31 mouse cellular contexts compared by ENCODE assay signal in genomic region chr3:27839795-27840194, GRCm38 (mm10). TPM values are rescaled to one million over a fixed set of nuclear protein-coding genes. Genes with fewer than 3 reads are reported as not detected.
DNase-seq lines count a peak whose midpoint lies in the region; ATAC-seq and TF ChIP-seq lines count a peak whose summit lies in the region.
"Had no signal": no experiment of that assay in that cellular context is flagged by ENCODE, and none has a peak within 500 bp of the region (broad histone marks: within the 10 kb centered on the region; RNA-seq: fewer than 3 reads in every experiment).

No protein-coding gene starts in this region.

- peak overlapping the region; percentile 55 for H3K4me2 ChIP-seq in heart, embryonic 12.5 days
- peak overlapping the region; percentile 30 for H3K4me2 ChIP-seq in intestine, embryonic 14.5 days (ENCODE audit: low read length)
- no peak overlapping the region for H3K4me2 ChIP-seq in intestine, embryonic 16.5 days (ENCODE audit: low read depth, low read length)
- peak overlapping the region; percentile 14 for H3K4me2 ChIP-seq in lung, postnatal 0 days (replicated peaks; ENCODE audit: low read depth, low read length)
- H3K4me2 ChIP-seq: hindbrain, embryonic 14.5 days; limb, embryonic 12.5 days; midbrain, embryonic 15.5 days; neural tube, embryonic 12.5 days had no signal

- no peaks in the 10 kb centered on the region for H3K36me3 ChIP-seq in heart, embryonic 12.5 days
- H3K36me3 ChIP-seq in intestine, embryonic 14.5 days (ENCODE audit: control insufficient read depth, insufficient read depth, low read length): no peaks in the 10 kb centered on the region
- H3K36me3 ChIP-seq in intestine, embryonic 16.5 days (ENCODE audit: control insufficient read depth, insufficient read depth, low read length): no peaks in the 10 kb centered on the region
- no peaks in the 10 kb centered on the region for H3K36me3 ChIP-seq in lung, postnatal 0 days (ENCODE audit: insufficient read depth, low read length)
- H3K36me3 ChIP-seq in limb, embryonic 10.5 days: no peaks in the 10 kb centered on the region
- H3K36me3 ChIP-seq: forebrain, embryonic 10.5 days; G1E; limb, embryonic 12.5 days; midbrain, embryonic 15.5 days; neural tube, embryonic 12.5 days had no signal

- 19% methylated on average over 3 of the region's 3 CpGs for WGBS in heart, embryonic 12.5 days
- WGBS in intestine, embryonic 14.5 days: 35% methylated on average over 3 of the region's 3 CpGs
- WGBS in intestine, embryonic 16.5 days: 43% methylated on average over 3 of the region's 3 CpGs
- WGBS in lung, postnatal 0 days: 39% methylated on average over 3 of the region's 3 CpGs
- WGBS in limb, embryonic 10.5 days: 74% methylated on average over 3 of the region's 3 CpGs

- no peak for DNase-seq in heart, postnatal 4 days
- peak; percentile 50 for DNase-seq in intestine, embryonic 14.5 days (ENCODE audit: low spot score)
- no peak for DNase-seq in lung, postnatal 0 days (ENCODE audit: low spot score)
- no peak for DNase-seq in lung, postnatal 4 days
- DNase-seq in limb, embryonic 10.5 days (ENCODE audit: low spot score): peak; percentile 12
- DNase-seq in kidney, postnatal 14 days: no peak
- DNase-seq: adrenal gland, adult 2 months; cerebellum, adult 11 months; cerebellum, adult 9-11 months; gastrocnemius, postnatal 25 days; heart, postnatal 36 days; kidney, postnatal 36 days; layer of hippocampus, postnatal 36 days; right cerebral cortex, postnatal 25 days; thymus, postnatal 25 days had no signal

- H3K4me3 ChIP-seq in heart, embryonic 12.5 days: peak overlapping the region; percentile 20; the same call in 1 of the 2 replicates
- H3K4me3 ChIP-seq in intestine, embryonic 14.5 days (ENCODE audit: low read depth, low read length): no peak overlapping the region
- H3K4me3 ChIP-seq in intestine, embryonic 16.5 days (ENCODE audit: low read length): no peak overlapping the region
- H3K4me3 ChIP-seq in lung, postnatal 0 days (ENCODE audit: low read depth, low read length): 0 out of 2 replicates have a peak overlapping the region, but pooled peaks have one; percentile 0
- H3K4me3 ChIP-seq in limb, embryonic 10.5 days: no peak overlapping the region
- H3K4me3 ChIP-seq: forebrain, embryonic 10.5 days; limb, embryonic 12.5 days; midbrain, embryonic 15.5 days; neural tube, embryonic 12.5 days had no signal

- no peak for TF ChIP-seq CTCF in lung, postnatal 0 days (IDR thresholded peaks at IDR 0.05)

- H3K27ac ChIP-seq in heart, embryonic 12.5 days (ENCODE audit: poor library complexity, severe bottlenecking): no peak overlapping the region; the same call in 1 of the 2 replicates
- no peak overlapping the region for H3K27ac ChIP-seq in intestine, embryonic 14.5 days (ENCODE audit: low read depth)
- H3K27ac ChIP-seq in intestine, embryonic 16.5 days (ENCODE audit: low read length): no peak overlapping the region
- H3K27ac ChIP-seq in lung, postnatal 0 days (ENCODE audit: low read length): no peak overlapping the region
- no peak overlapping the region for H3K27ac ChIP-seq in limb, embryonic 10.5 days
- H3K27ac ChIP-seq: forebrain, embryonic 10.5 days; hindbrain, embryonic 14.5 days; limb, embryonic 12.5 days; liver, embryonic 14.5 days; macrophage; midbrain, embryonic 15.5 days; neural tube, embryonic 12.5 days had no signal

- H3K27me3 ChIP-seq in heart, embryonic 12.5 days (replicated peaks): no peaks in the 10 kb centered on the region
- H3K27me3 ChIP-seq in intestine, embryonic 14.5 days (replicated peaks; ENCODE audit: control insufficient read depth, insufficient read depth, low read length): no peaks in the 10 kb centered on the region
- no peaks in the 10 kb centered on the region for H3K27me3 ChIP-seq in intestine, embryonic 16.5 days (replicated peaks; ENCODE audit: control insufficient read depth, insufficient read depth, low read length)
- H3K27me3 ChIP-seq in lung, postnatal 0 days (replicated peaks; ENCODE audit: insufficient read depth, low read length): no peaks in the 10 kb centered on the region
- no peaks in the 10 kb centered on the region for H3K27me3 ChIP-seq in limb, embryonic 10.5 days (ENCODE audit: low read depth, poor library complexity, severe bottlenecking)
- H3K27me3 ChIP-seq: CH12.LX; limb, embryonic 12.5 days; midbrain, embryonic 15.5 days; neural tube, embryonic 12.5 days had no signal

- ATAC-seq in heart, embryonic 12.5 days (ENCODE audit: insufficient number of reproducible peaks, low FRiP score): no peak
- ATAC-seq in intestine, embryonic 14.5 days (replicated peaks; ENCODE audit: low FRiP score, low TSS enrichment, low read depth): no peak
- ATAC-seq in intestine, embryonic 16.5 days: no peak
- ATAC-seq in lung, postnatal 0 days: peak; percentile 50; the same call in 1 of the 2 replicates
- ATAC-seq: inflammation-experienced regulatory T-cells, adult 6 months; midbrain, embryonic 15.5 days had no signal

- no peak overlapping the region for H3K9ac ChIP-seq in heart, embryonic 12.5 days
- H3K9ac ChIP-seq in intestine, embryonic 14.5 days (ENCODE audit: low read length): no peak overlapping the region
- no peak overlapping the region for H3K9ac ChIP-seq in intestine, embryonic 16.5 days (ENCODE audit: low read depth, low read length)
- H3K9ac ChIP-seq in lung, postnatal 0 days (replicated peaks; ENCODE audit: low read depth): no peak overlapping the region
- H3K9ac ChIP-seq: hindbrain, embryonic 14.5 days; limb, embryonic 12.5 days; liver, embryonic 14.5 days; midbrain, embryonic 15.5 days; neural tube, embryonic 12.5 days had no signal

- TF ChIP-seq EP300 in lung, postnatal 0 days (IDR thresholded peaks at IDR 0.05): no peak

- no peaks in the 10 kb centered on the region for H3K9me3 ChIP-seq in heart, embryonic 12.5 days (replicated peaks)
- H3K9me3 ChIP-seq in intestine, embryonic 14.5 days (ENCODE audit: control insufficient read depth, low read length): no peaks in the 10 kb centered on the region
- H3K9me3 ChIP-seq in intestine, embryonic 16.5 days (ENCODE audit: control insufficient read depth, low read length): no peaks in the 10 kb centered on the region
- no peaks in the 10 kb centered on the region for H3K9me3 ChIP-seq in lung, postnatal 0 days (ENCODE audit: low read length)
- no peaks in the 10 kb centered on the region for H3K9me3 ChIP-seq in limb, embryonic 10.5 days (replicated peaks)
- H3K9me3 ChIP-seq: forebrain, embryonic 10.5 days; G1E; limb, embryonic 12.5 days; midbrain, embryonic 15.5 days; neural tube, embryonic 12.5 days had no signal

- H3K4me1 ChIP-seq in heart, embryonic 12.5 days (replicated peaks): peaks cover 17% of the 10 kb centered on the region
- 0 out of 2 replicates have a peak, but pooled peaks cover 5% of the 10 kb centered on the region for H3K4me1 ChIP-seq in intestine, embryonic 14.5 days (replicated peaks; ENCODE audit: control insufficient read depth, insufficient read depth, low read length)
- no peaks in the 10 kb centered on the region for H3K4me1 ChIP-seq in intestine, embryonic 16.5 days (ENCODE audit: control insufficient read depth, insufficient read depth, low read length)
- H3K4me1 ChIP-seq in lung, postnatal 0 days (ENCODE audit: insufficient read depth, low read depth, low read length): no peaks in the 10 kb centered on the region
- H3K4me1 ChIP-seq in limb, embryonic 10.5 days: no peaks in the 10 kb centered on the region
- H3K4me1 ChIP-seq: forebrain, embryonic 10.5 days; midbrain, embryonic 15.5 days; neural tube, embryonic 12.5 days had no signal

RNA-seq across cellular contexts. Expression of gene Tmem212, which starts 56.4 kb away (rescaled TPM):
- not detected in 2 replicates for polyA plus RNA-seq in heart, embryonic 12.5 days (2016; fragmentation: Nextera tagmentation; extraction: Ambion mirVana)
- total RNA-seq in heart, postnatal 4 days (2021): not detected
- polyA plus RNA-seq in intestine, embryonic 14.5 days (2014; fragmentation: Nextera tagmentation; extraction: Ambion mirVana): not detected in 2 replicates
- not detected in 2 replicates for polyA plus RNA-seq in intestine, embryonic 16.5 days (2015; fragmentation: Nextera tagmentation; extraction: Ambion mirVana)
- polyA plus RNA-seq in lung, postnatal 0 days (2015; fragmentation: Nextera tagmentation; extraction: Ambion mirVana): 55.4 and 59.9 TPM in 2 replicates
- polyA plus RNA-seq in limb, embryonic 10.5 days (2016; fragmentation: Nextera tagmentation; extraction: Ambion mirVana): not detected in 2 replicates
- total RNA-seq: adrenal gland, adult 2 months; adrenal gland, postnatal 4 days; CH12.LX; common myeloid progenitor, adult 5-6 weeks; G1E; gastrocnemius, postnatal 25 days; heart, postnatal 36 days had no signal
- polyA plus RNA-seq: adrenal gland, adult 2 months; forebrain, embryonic 10.5 days; G1E; hindbrain, embryonic 14.5 days; inflammation-experienced regulatory T-cells, adult 6 months; kidney, embryonic 14.5 days; limb, embryonic 12.5 days; liver, embryonic 14.5 days; macrophage; neural tube, embryonic 12.5 days; spleen, adult 2 months had no signal

Comparison
In these comparisons a context has a peak if more than half of its experiments do, and no peak if none do; other contexts are left out.
1. H3K4me3 ChIP-seq: peak in heart, embryonic 12.5 days (single experiment) and lung, postnatal 0 days (single experiment); none in intestine, embryonic 14.5 days (single experiment), intestine, embryonic 16.5 days (single experiment) and limb, embryonic 10.5 days (single experiment).
2. DNase-seq: peak in intestine, embryonic 14.5 days (single experiment) and limb, embryonic 10.5 days (single experiment); none in heart, postnatal 4 days (single experiment), lung, postnatal 0 days (single experiment), lung, postnatal 4 days (0 of 2) and kidney, postnatal 14 days (single experiment).
3. RNA of gene Tmem212, which starts 56.4 kb away (polyA plus RNA-seq): 55.4 to 59.9 TPM in lung, postnatal 0 days; not detected in heart, embryonic 12.5 days, not detected in intestine, embryonic 14.5 days, not detected in intestine, embryonic 16.5 days and not detected in limb, embryonic 10.5 days; every median in the first group is over 10 times any median in the second.